Mouse (Mus musculus) CH12.LX (cell line): ENCODE measurements around the gene Cldn19. TPM values are rescaled to one million over a fixed set of nuclear protein-coding genes. Genes with fewer than 3 reads are reported as not detected.

Experiments used
- DNase-seq: peaks from one replicate; pipeline ENCODE4 v3.0.0-alpha.2; 2013; ENCODE audit errors: extremely low read depth
- H3K27ac ChIP-seq: 2 replicates; pipeline ENCODE4 v1.5.1; 2012; ENCODE audit warnings: low read depth, mild to moderate bottlenecking, control low read depth, moderate library complexity; ENCODE audit not compliant: insufficient read depth
- H3K27me3 ChIP-seq: replicated peaks from 2 replicates; pipeline ENCODE3; 2012; ENCODE audit warnings: inconsistent platforms
- H3K36me3 ChIP-seq, 2 experiments: replicated peaks in 1 of 2; 2 replicates each; pipeline versions ENCODE3 to v1.6.1; 2012; ENCODE audit warnings: inconsistent platforms in 1 of 2, low read length in 1 of 2, mild to moderate bottlenecking in 1 of 2, mixed read lengths in 1 of 2, moderate library complexity in 1 of 2; ENCODE audit not compliant: control insufficient read depth in 1 of 2, insufficient read depth in 1 of 2
- H3K4me1 ChIP-seq, 2 experiments: 2 replicates each; pipeline ENCODE4 v1.6.1; 2012; ENCODE audit warnings: inconsistent platforms in 1 of 2, moderate library complexity in 1 of 2; ENCODE audit not compliant: insufficient read depth in 2 of 2, control insufficient read depth in 1 of 2
- H3K4me2 ChIP-seq: 2 replicates; pipeline ENCODE4 v1.6.1; 2012; ENCODE audit warnings: low read depth, mild to moderate bottlenecking, control low read depth; ENCODE audit not compliant: poor library complexity, insufficient read depth, severe bottlenecking
- H3K4me3 ChIP-seq, 3 experiments: fragments of 150-350 bp in 1 of 3; sonication (generic) in 1 of 3; replicated peaks in 1 of 3; 2 replicates each; pipeline versions ENCODE3 to v1.5.1; 2011 to 2012; ENCODE audit warnings: low read depth in 2 of 3, low read length in 2 of 3, mild to moderate bottlenecking in 2 of 3, moderate library complexity in 2 of 3, control low read depth in 1 of 3, improper control_type of control experiment in 1 of 3, inconsistent platforms in 1 of 3, mixed read lengths in 1 of 3; ENCODE audit not compliant: poor library complexity in 1 of 3
- H3K79me2 ChIP-seq: replicated peaks from 2 replicates; pipeline ENCODE4 v1.6.1; 2012; ENCODE audit warnings: mild to moderate bottlenecking, moderate library complexity; ENCODE audit not compliant: control insufficient read depth, poor library complexity, insufficient read depth, severe bottlenecking; ENCODE audit errors: extremely low read depth
- H3K9ac ChIP-seq: 2 replicates; pipeline ENCODE4 v1.6.1; 2012; ENCODE audit warnings: low read depth, mild to moderate bottlenecking, control low read depth, moderate library complexity; ENCODE audit not compliant: insufficient read depth
- H3K9me3 ChIP-seq: replicated peaks from 2 replicates; pipeline ENCODE3; 2012; ENCODE audit warnings: low read length, inconsistent platforms, mixed read lengths
- CTCF ChIP-seq, 2 experiments: IDR thresholded peaks in 1 of 2; conservative IDR thresholded peaks in 1 of 2; 2 replicates each; pipeline ENCODE4 v1.5.1; 2011 to 2012; ENCODE audit warnings: low read depth in 2 of 2, low read length in 2 of 2, improper control_type of control experiment in 1 of 2, inconsistent platforms in 1 of 2, mild to moderate bottlenecking in 1 of 2, moderate library complexity in 1 of 2
- ELF1 ChIP-seq: IDR thresholded peaks from 2 replicates; pipeline ENCODE4 v1.6.1; 2014; ENCODE audit warnings: low read depth, mild to moderate bottlenecking, inconsistent platforms, low read length, improper control_type of control experiment
- IRF4 ChIP-seq: IDR thresholded peaks from 2 replicates; pipeline ENCODE4 v1.6.1; 2014; ENCODE audit warnings: low read depth, mild to moderate bottlenecking, inconsistent platforms, low read length, improper control_type of control experiment
- MAX ChIP-seq: IDR thresholded peaks from 2 replicates; pipeline ENCODE4 v1.6.1; 2011; ENCODE audit warnings: low read length, improper control_type of control experiment
- MAZ ChIP-seq: IDR thresholded peaks from 2 replicates; pipeline ENCODE4 v1.6.1; 2012; ENCODE audit warnings: low read depth, mild to moderate bottlenecking, inconsistent platforms, low read length, improper control_type of control experiment, moderate library complexity
- MXI1 ChIP-seq: IDR thresholded peaks from 2 replicates; pipeline ENCODE4 v1.6.1; 2011; ENCODE audit warnings: mild to moderate bottlenecking, low read depth, low read length, improper control_type of control experiment
- POLR2A ChIP-seq: IDR thresholded peaks from 2 replicates; pipeline ENCODE4 v1.6.1; 2011; ENCODE audit warnings: low read depth, mild to moderate bottlenecking, improper control_type of control experiment, low read length
- RAD21 ChIP-seq: IDR thresholded peaks from 2 replicates; pipeline ENCODE4 v1.6.1; 2011; ENCODE audit warnings: low read depth, mild to moderate bottlenecking, low read length, improper control_type of control experiment, moderate library complexity
- RCOR1 ChIP-seq: conservative IDR thresholded peaks from 2 replicates; pipeline ENCODE4 v1.6.1; 2012; ENCODE audit warnings: low read depth, mild to moderate bottlenecking, inconsistent platforms, low read length, improper control_type of control experiment
- SMC3 ChIP-seq: IDR thresholded peaks from 2 replicates; pipeline ENCODE4 v1.6.1; 2011; ENCODE audit warnings: low read depth, low read length, improper control_type of control experiment
- TBP ChIP-seq: conservative IDR thresholded peaks from 2 replicates; pipeline ENCODE4 v1.6.1; 2011; ENCODE audit warnings: low read depth, low read length, improper control_type of control experiment
- TCF12 ChIP-seq: IDR thresholded peaks from 2 replicates; pipeline ENCODE4 v1.6.1; 2014; ENCODE audit warnings: low read depth, mild to moderate bottlenecking, inconsistent platforms, low read length, improper control_type of control experiment
- USF1 ChIP-seq: IDR thresholded peaks from 2 replicates; pipeline ENCODE4 v1.6.1; 2014; ENCODE audit warnings: low read depth, mild to moderate bottlenecking, inconsistent platforms, low read length, improper control_type of control experiment
- ZC3H11A ChIP-seq: IDR thresholded peaks from 2 replicates; pipeline ENCODE4 v1.6.1; 2012; ENCODE audit warnings: low read depth, mild to moderate bottlenecking, inconsistent platforms, low read length, improper control_type of control experiment
- ZKSCAN1 ChIP-seq: IDR thresholded peaks from 2 replicates; pipeline ENCODE4 v1.6.1; 2012; ENCODE audit warnings: low read depth, inconsistent platforms, low read length, improper control_type of control experiment, borderline replicate concordance
- dilution Hi-C: fragments of 300-500 bp; cut with MboI; formaldehyde crosslinking; loops from 2 replicates; pipeline ENCODE4 v1.14.3; 2020; ENCODE audit warnings: low sequenced_read_pairs; ENCODE audit not compliant: extremely low pct_unique_long_range_greater_than_20kb, extremely low pct_ligation_motif_present
- in situ Hi-C: fragments of 300-500 bp; cut with MboI; formaldehyde crosslinking; loops from 3 replicates; pipeline ENCODE4 v1.14.3; 2019; ENCODE audit warnings: low sequenced_read_pairs, low pct_ligation_motif_present, low pct_unique_long_range_greater_than_20kb, mixed read lengths
- polyA plus RNA-seq: library from polyadenylated mRNA; unstranded; fragments of >175 nt; gene quantifications from 2 replicates; pipeline ENCODE4 v1.2.1, GENCODE M21; 2012; ENCODE audit warnings: low read depth; ENCODE audit not compliant: insufficient read length
- total RNA-seq, 2 experiments: library from RNA; depleted of rRNA; stranded (reverse); fragments of 300-350 nt in 1 of 2; fragments of >200 nt in 1 of 2; gene quantifications; 2 replicates each; pipeline ENCODE4 v1.2.3; 2012 to 2014

Gene Cldn19
- total and polyA plus RNA-seq, 3 experiments = 0.09 TPM; not detected in 2

- H3K9ac ChIP-seq = no peak overlapping the region
- no peak for DNase-seq
- dilution Hi-C loops = no loop called here
- H3K27me3 ChIP-seq = no peaks in the 10 kb centered on the region
- H3K4me1 ChIP-seq = no peaks in the 10 kb centered on the region
- no peak overlapping the region for H3K4me3 ChIP-seq
- TF ChIP-seq MAZ (no peak), ELF1 (no peak), IRF4 (no peak), POLR2A (no peak), ZKSCAN1 (no peak), USF1 (no peak)
- peaks cover 14 to 66% of the 10 kb centered on the region in 2 experiments for H3K36me3 ChIP-seq
- no peak overlapping the region for H3K27ac ChIP-seq
- in situ Hi-C loops = loop anchor here (10.0 kb wide), 1 partner anchor 288 kb away; the partner anchor contains the start of genes Foxj3 and Frg2f1
- H3K79me2 ChIP-seq = no peaks in the 10 kb centered on the region
- H3K4me2 ChIP-seq = no peak overlapping the region
- no peaks in the 10 kb centered on the region for H3K9me3 ChIP-seq
Observed at GRCm38 (mm10) chr4:119246688-119247225, 8.5 kb upstream of the Cldn19 start.

GRCm38 (mm10) chr4:119247462-119248235 is 7.6 kb upstream of the Cldn19 start:
- peak; percentile 56 for DNase-seq
- Histone ChIP-seq H3K4me2 (no peak overlapping the region), H3K27ac (no peak overlapping the region), H3K4me3 (no peak overlapping the region), H3K79me2 (no peaks in the 10 kb centered on the region), H3K27me3 (no peaks in the 10 kb centered on the region), H3K9me3 (no peaks in the 10 kb centered on the region), H3K36me3 (peaks cover 8 to 57% of the 10 kb centered on the region in 2 experiments), H3K4me1 (no peaks in the 10 kb centered on the region), H3K9ac (no peak overlapping the region)
- in situ Hi-C loops (loop anchor here (10.0 kb wide), 1 partner anchor 287 kb away; the partner anchor contains the start of genes Foxj3 and Frg2f1), dilution Hi-C loops (no loop called here)
- TF ChIP-seq TCF12 = 0 out of 2 replicates have a peak, but pooled peaks have one; percentile 17
- TF ChIP-seq MAX = no peak
- TF ChIP-seq SMC3 = peak; percentile 86
- no peak for TF ChIP-seq MXI1
- TF ChIP-seq ZC3H11A = peak; percentile 41
- no peak for TF ChIP-seq TBP
- TF ChIP-seq CTCF (conservative IDR thresholded peaks at IDR 0.05 in 1 of 2, IDR thresholded peaks at IDR 0.05 in 1 of 2; ENCODE audit: low read depth in 2 of 2, low read length in 2 of 2) = peak in 1 of 2 experiments; percentile 89; a peak in 3 of 4 replicates
- TF ChIP-seq RCOR1 = no peak
- peak; percentile 83 for TF ChIP-seq RAD21
